Mouse (Mus musculus): ENCODE measurements at regions not wholly inside any gene's neighbourhood (a gene's known extent, or its start where the extent isn't known, plus 50 kb on each side); places are given as distances from the start of the nearest gene placed in this dataset.

DNA sequence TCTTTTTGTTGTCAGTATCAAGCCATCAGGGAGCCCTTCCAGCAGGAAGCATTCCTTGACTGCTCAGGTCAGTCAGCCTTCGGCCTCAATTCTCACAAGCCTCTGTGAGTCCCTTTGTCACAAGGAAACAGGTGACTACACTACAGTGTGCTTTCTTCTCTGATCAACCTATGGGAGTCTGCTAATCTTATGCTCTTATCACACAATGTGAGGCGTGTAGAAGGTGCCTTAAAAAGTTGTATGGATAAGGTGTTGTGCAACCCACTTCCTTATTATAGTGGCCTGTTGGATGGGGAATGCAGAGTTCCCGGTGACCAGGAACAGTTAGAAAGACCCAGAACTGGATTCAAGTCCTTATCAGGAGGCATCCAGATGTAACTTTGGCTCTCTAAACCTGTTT is 260.2 kb downstream of the Gm12728 start:
- TF ChIP-seq TCF3 (IDR thresholded peaks at IDR 0.05; ENCODE audit: insufficient read length, low read depth) (no peak), MYOD1 (IDR thresholded peaks at IDR 0.05; ENCODE audit: control insufficient read depth in 1 of 3, insufficient read length in 2 of 3, low read depth in 2 of 3) (no peak), MAX (IDR thresholded peaks at IDR 0.05; ENCODE audit: low read depth) (no peak), POLR2A (IDR thresholded peaks at IDR 0.05; ENCODE audit: insufficient read length, low read depth) (no peak), USF1 (IDR thresholded peaks at IDR 0.05; ENCODE audit: low read depth) (no peak), MYOG (IDR thresholded peaks at IDR 0.05; ENCODE audit: control insufficient read depth in 1 of 3, insufficient read depth in 1 of 3, insufficient read length in 2 of 3, low read depth in 2 of 3) (no peak), CEBPB (IDR thresholded peaks at IDR 0.05; ENCODE audit: insufficient read depth, poor library complexity, severe bottlenecking) (no peak), TCF12 (IDR thresholded peaks at IDR 0.05; ENCODE audit: insufficient read depth, poor library complexity, severe bottlenecking) (no peak), REST (IDR thresholded peaks at IDR 0.05; ENCODE audit: insufficient read depth, insufficient read length) (no peak), E2F4 (IDR thresholded peaks at IDR 0.05; ENCODE audit: insufficient read depth) (no peak), POLR2AphosphoS2 (IDR thresholded peaks at IDR 0.05; ENCODE audit: insufficient read length, low read depth) (no peak), SRF (IDR thresholded peaks at IDR 0.05; ENCODE audit: control insufficient read depth, insufficient read length, low read depth) (no peak)

Data from myocyte (in vitro differentiated cells).